Comparison of ENCODE assay signal across 23 mouse cellular contexts in genomic region chr7:135254423-135254822, GRCm38 (mm10). TPM values are rescaled to one million over a fixed set of nuclear protein-coding genes. Genes with fewer than 3 reads are reported as not detected.
"Had no signal": no experiment of that assay in that cellular context is flagged by ENCODE, and none has a peak within 500 bp of the region (broad histone marks: within the 10 kb centered on the region; RNA-seq: fewer than 3 reads in every experiment).

No protein-coding gene starts in this region.

- H3K9ac ChIP-seq: neural tube, embryonic 13.5 days; neural tube, embryonic 15.5 days; stomach, embryonic 15.5 days had no signal

- H3K36me3 ChIP-seq: neural tube, embryonic 13.5 days; neural tube, embryonic 15.5 days; stomach, embryonic 15.5 days had no signal

- H3K4me2 ChIP-seq: neural tube, embryonic 13.5 days; neural tube, embryonic 15.5 days; stomach, embryonic 15.5 days had no signal

- H3K27me3 ChIP-seq: neural tube, embryonic 13.5 days; neural tube, embryonic 15.5 days; stomach, embryonic 15.5 days had no signal

- H3K4me1 ChIP-seq: neural tube, embryonic 13.5 days; neural tube, embryonic 15.5 days; stomach, embryonic 15.5 days had no signal

- H3K27ac ChIP-seq: neural tube, embryonic 13.5 days; neural tube, embryonic 15.5 days; stomach, embryonic 15.5 days; stomach, postnatal 0 days had no signal

- DNase-seq: retina, postnatal 1 day; right cerebral cortex, adult 18-20 months; right cerebral cortex, postnatal 14 days; right cerebral cortex, postnatal 25 days; right cerebral cortex, postnatal 4 days; spleen, adult 18-20 months; thymus, adult 18-20 months; thymus, adult 2 months; thymus, postnatal 14 days; thymus, postnatal 25 days; thymus, postnatal 36 days; thymus, postnatal 4 days had no signal

- H3K9me3 ChIP-seq: neural tube, embryonic 13.5 days; neural tube, embryonic 15.5 days; stomach, embryonic 15.5 days had no signal

- H3K4me3 ChIP-seq: neural tube, embryonic 13.5 days; neural tube, embryonic 15.5 days; stomach, embryonic 15.5 days had no signal

RNA-seq across cellular contexts. Expression of gene Nps, which starts 4.1 kb away (rescaled TPM):
- total RNA-seq: neutrophil, adult 5-6 weeks had no signal
- polyA plus RNA-seq: neural tube, embryonic 13.5 days; neural tube, embryonic 14.5 days; neural tube, embryonic 15.5 days; small intestine, adult 2 months; spleen, adult 2 months; stomach, embryonic 14.5 days; stomach, embryonic 15.5 days; stomach, embryonic 16.5 days; stomach, postnatal 0 days; thymus, adult 2 months; thymus, postnatal 0 days had no signal
